Mouse (Mus musculus) brain, embryonic 14.5 days (tissue): Measurements from ENCODE around the gene Tgfbr3. TPM values are rescaled to one million over a fixed set of nuclear protein-coding genes. Genes with fewer than 3 reads are reported as not detected.
A peak's percentile ranks its signal among the peaks of the same experiment; 100 is the strongest.

ENCODE experiments used
- DNase-seq: peaks from one replicate; pipeline ENCODE4 v3.0.0-alpha.2; 2011; ENCODE audit warnings: low read depth
- CTCF ChIP-seq: fragments of 200-500 bp; IDR thresholded peaks from 2 replicates; pipeline ENCODE4 v1.5.1; 2012; ENCODE audit warnings: inconsistent platforms, mild to moderate bottlenecking, moderate library complexity, borderline replicate concordance; ENCODE audit not compliant: insufficient read depth, insufficient read length; ENCODE audit errors: extremely low read depth
- POLR2A ChIP-seq: fragments of 200-500 bp; IDR thresholded peaks from 2 replicates; pipeline ENCODE4 v1.6.1; 2012; ENCODE audit warnings: mild to moderate bottlenecking, inconsistent platforms, borderline replicate concordance; ENCODE audit not compliant: poor library complexity, insufficient read depth, insufficient read length, severe bottlenecking; ENCODE audit errors: extremely low read depth
- polyA plus RNA-seq: library from polyadenylated mRNA; depleted of rRNA; stranded (reverse); fragments of >200 nt; gene quantifications from 2 replicates; pipeline ENCODE4 v1.2.3, GENCODE M21; 2012

The Tgfbr3 gene
- polyA plus RNA-seq, 1 experiment: 5.2 TPM

DNA sequence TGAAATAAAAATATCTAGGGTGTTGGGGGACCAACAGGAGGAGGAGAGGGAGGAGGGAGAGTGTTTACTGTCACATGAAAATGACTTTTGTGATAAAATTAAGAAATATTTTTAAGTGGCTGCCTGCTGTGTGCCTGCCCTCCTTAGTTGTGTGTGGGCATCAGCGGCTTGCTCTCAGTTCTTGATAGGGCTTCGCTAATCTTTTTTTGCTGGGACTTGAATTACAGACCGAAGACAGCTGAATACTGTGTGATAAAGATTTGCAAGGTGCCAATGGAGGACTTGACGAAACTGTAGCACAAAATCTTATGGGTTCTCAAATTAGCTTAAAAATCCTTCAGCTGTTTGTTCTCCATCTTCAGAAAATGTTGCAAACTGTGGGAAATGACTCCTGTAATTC, 205.0 kb downstream of the Tgfbr3 start:
- no peak for DNase-seq
- TF ChIP-seq CTCF (no peak), POLR2A (no peak)

DNA sequence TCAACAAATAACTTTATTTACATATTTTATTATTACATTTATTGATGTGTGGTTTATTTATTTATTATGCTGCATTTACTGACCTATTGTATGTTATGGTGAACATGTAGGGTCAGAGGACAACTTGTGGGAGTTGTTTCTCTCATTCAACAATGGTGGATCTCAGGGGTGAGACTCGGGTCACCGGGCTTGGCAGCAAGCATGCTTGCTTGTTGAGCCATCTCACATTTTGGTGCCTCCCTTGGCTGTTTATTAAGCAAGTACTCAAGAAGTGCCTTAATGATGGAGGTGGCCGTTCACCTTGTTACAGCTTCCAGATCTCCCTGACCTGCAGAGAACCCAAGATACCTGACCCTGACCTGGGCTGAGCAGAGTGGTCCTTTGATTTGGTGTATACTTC, 207.4 kb downstream of the Tgfbr3 start:
- DNase-seq: no peak
- no peak for TF ChIP-seq POLR2A

DNA sequence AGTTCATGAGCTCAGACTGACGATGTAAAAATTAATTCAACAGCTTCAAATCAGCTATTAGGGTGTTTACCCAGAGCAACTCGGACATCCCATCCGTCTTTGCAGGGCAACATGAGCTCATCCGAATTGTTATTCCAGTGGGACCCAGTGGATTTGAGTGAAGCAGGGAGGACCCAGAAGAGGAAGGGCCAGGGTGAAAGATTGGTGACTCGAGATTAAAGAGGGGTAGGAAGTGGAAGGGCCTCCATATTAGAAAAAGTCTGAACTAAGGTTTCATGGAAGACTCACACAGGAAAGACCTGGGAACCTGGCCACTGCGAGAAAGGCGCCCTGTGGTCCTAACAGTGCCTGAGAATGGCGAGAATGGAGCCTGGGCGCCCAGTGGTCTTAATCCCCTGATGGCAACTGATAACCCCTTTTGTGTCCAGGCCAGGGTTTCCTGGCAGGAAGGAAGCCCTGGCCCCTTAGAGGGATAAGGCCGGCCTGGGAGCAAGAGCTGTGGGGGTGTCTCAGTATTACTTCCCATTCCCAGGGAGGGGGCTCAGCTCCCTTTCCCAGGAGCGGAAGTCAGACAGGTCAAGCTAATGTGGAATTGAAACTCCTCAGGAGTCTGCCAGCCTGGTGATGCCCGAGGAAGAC, 208.3 kb downstream of the Tgfbr3 start:
- TF ChIP-seq POLR2A (no peak), CTCF (no peak)
- DNase-seq: no peak

GRCm38 (mm10) chr5:107079920-107080319, 209.5 kb downstream of the Tgfbr3 start:
- no peak for TF ChIP-seq POLR2A
- no peak for TF ChIP-seq CTCF
- DNase-seq: no peak

DNA sequence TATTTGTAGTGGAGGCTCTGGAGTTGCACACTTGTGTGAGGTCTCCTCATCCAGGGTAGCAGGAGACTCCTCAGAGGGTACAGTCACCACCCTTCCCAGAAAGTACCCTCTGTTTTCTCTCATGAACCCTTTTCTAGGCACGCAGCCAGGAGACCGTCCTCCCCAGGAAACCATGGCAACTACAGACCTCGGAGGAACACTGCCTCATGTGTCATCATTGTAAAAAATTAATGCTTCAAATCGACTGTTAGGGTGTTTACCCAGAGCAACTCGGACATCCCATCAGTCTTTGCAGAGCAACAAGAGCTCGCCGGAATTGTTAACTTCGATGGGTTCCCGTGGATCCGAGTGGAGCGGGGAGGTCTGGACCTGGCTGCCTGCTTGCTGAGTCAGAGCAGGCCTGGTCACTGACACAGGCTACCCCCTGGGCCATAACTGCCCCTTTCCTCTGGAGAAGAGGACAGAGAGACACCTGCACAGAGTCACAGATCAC, 210.2 kb downstream of the Tgfbr3 start:
- TF ChIP-seq POLR2A (no peak), CTCF (no peak)
- DNase-seq: peak; percentile 76

DNA sequence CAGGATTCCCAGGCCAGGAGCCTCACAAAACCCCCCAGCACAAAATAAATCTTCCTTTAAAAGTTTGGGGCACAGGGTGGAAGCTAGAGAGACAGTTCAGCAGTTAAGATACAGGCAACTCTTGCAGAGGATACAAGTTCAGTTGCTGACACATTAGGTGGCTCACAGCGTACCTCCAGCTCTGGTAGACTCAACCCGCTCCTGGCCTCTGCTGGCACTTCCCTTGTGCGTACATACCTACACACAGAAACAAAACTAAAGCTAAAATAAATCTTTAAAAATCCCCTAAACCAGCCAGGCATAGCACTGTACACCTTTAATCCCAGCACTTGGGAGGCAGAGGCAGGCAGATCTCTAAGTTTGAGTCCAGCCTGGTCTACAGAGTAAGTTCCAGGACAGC, 211.1 kb downstream of the Tgfbr3 start:
- DNase-seq: no peak
- TF ChIP-seq POLR2A: no peak

DNA sequence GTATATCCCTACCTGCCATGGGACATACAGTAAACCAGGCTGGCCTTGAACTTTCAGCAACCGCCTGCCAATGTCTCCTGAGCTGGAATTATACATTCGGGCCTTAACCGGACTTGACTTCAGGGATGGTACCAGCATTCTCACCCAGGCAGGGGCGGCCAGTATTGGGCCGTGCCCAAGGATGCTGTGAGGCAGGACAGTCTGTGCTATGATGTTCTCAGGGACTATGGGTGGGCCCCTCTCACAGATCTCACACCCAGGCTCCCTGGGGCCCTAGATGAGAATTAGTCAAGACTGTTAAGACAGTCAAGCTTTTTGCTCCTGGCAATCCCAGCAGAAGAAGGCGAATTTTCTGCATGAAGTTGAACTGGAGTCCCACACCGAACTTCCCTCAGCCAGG, 211.5 kb downstream of the Tgfbr3 start:
- no peak for DNase-seq
- TF ChIP-seq POLR2A (no peak), CTCF (no peak)

DNA sequence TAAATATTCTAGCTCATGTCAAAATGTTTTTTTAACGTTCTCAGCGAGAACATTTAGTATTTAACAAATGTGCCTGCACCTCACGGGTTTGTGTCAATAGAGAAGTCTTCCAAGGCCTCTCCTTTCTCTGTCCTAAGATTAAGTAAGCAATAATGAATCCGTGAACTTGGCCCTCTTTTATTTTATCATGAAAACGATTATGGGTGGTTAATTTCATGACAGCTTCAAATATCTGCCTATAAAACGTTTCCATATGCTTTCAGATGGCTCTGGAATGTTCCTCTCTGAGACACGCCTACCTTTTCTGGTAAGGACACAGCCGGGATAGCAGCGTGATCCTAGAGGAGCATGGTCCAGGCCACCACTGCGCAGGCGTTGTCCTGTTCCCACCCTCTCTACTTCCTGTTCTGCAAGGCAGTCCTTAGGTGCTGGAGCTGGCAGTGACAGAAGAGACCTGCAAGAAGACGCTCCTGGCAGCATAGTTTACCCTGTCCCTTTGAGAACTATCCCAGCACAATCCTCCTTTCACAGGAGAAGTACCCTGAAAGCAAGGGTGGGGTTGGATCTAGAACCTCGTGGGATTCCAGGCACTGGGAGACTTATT, 214.3 kb downstream of the Tgfbr3 start:
- TF ChIP-seq POLR2A (no peak), CTCF (no peak)
- no peak for DNase-seq

DNA sequence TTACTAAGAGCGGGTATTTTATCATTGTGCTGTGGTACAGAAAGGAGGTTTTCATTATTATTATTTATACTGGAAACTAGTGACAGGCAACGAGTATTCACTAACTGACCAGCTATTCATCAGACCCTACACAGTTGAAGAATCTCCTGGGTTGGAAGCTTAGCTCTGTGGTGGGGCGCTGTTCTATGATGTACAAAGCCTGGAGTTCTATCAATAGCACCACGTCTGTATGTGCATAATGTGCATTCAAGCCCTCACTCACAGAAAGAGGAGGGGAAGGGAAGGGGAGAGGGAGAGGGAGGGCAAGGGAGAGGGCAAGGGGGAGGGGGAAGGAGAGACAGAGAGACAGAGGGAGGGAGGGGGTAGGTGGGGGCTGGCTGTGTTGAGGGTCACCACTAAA, 215.1 kb downstream of the Tgfbr3 start:
- peak; percentile 60 for DNase-seq
- no peak for TF ChIP-seq POLR2A
- no peak for TF ChIP-seq CTCF

GRCm38 (mm10) chr5:107073536-107073935, 215.9 kb downstream of the Tgfbr3 start:
- TF ChIP-seq CTCF (no peak), POLR2A (no peak)
- no peak for DNase-seq

DNA sequence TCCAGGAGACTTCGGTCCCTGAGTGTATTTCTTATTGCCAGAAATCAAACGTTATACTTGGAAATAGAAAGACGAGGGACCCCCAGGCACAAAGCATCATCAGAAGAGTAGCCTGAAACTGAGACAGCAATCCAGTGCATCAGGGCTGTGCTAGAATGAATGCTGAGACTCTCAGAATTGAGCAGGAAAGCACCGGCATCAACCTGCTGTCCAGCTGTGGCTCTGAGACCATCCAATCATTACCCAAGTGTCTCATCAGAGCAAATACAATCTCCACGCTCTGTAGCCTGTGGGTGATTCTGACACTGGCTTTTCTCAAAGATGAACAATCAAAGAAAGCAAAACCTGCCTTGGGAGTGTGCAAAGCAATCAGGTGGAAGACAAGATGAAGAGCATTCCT, 221.3 kb downstream of the Tgfbr3 start:
- TF ChIP-seq POLR2A: no peak
- TF ChIP-seq CTCF: no peak
- DNase-seq: peak; percentile 50

DNA sequence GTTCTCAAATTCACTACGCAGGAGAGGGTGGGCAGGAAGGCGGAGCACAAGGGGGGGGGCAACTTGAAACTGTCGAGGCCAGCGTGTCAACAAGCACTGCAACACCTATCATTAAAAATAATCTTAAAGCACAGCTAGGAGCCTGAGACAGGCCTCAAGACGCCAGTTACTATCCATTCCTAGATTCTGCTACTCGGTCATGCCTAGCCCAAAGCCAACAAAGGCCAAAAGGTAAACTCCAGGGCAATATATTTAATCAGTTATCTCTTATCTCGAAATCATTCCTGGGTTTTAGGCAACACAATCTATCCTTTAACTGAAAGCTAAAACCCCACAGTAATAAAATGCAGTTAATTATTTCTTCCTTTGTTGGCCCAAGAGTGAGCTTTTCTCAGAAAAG, 221.9 kb downstream of the Tgfbr3 start:
- no peak for TF ChIP-seq POLR2A
- no peak for TF ChIP-seq CTCF
- DNase-seq: no peak
